Mouse (Mus musculus) kidney, embryonic 14.5 days (tissue): ENCODE results near the gene Med16. TPM values are rescaled to one million over a fixed set of nuclear protein-coding genes. Genes with fewer than 3 reads are reported as not detected.
"Not testable (repeated sequence)": the region's sequence is repeated elsewhere in the genome, so short reads cannot be mapped to it uniquely, and the experiment has no call there.

Experiments used
- ATAC-seq: fragments of 200-750 bp; cut with Nextera tagmentation; 2 replicates; pipeline ENCODE4 v1.8.0; 2017; ENCODE audit warnings: moderate number of reproducible peaks, mild to moderate bottlenecking, moderate TSS enrichment, moderate library complexity; ENCODE audit not compliant: low FRiP score, low TSS enrichment
- H3K27ac ChIP-seq: fragments of 300-500 bp; sonication (generic); 2 replicates; pipeline ENCODE4 v1.5.1; 2014; ENCODE audit warnings: low read depth, mild to moderate bottlenecking, low read length, moderate library complexity, mixed read lengths
- H3K27me3 ChIP-seq: fragments of 300-500 bp; sonication (generic); 2 replicates; pipeline ENCODE4 v1.6.1; 2014; ENCODE audit warnings: mild to moderate bottlenecking, low read length; ENCODE audit not compliant: control insufficient read depth, insufficient read depth
- H3K36me3 ChIP-seq: fragments of 300-500 bp; sonication (generic); 2 replicates; pipeline ENCODE4 v1.6.1; 2014; ENCODE audit warnings: low read length, mixed read lengths; ENCODE audit not compliant: control insufficient read depth, insufficient read depth
- H3K4me1 ChIP-seq: fragments of 300-500 bp; sonication (generic); 2 replicates; pipeline ENCODE4 v1.6.1; 2014; ENCODE audit warnings: low read length, mixed read lengths; ENCODE audit not compliant: control insufficient read depth, insufficient read depth
- H3K4me2 ChIP-seq: fragments of 300-500 bp; sonication (generic); replicated peaks from 2 replicates; pipeline ENCODE4 v1.6.1; 2014; ENCODE audit warnings: low read depth, mild to moderate bottlenecking, low read length
- H3K4me3 ChIP-seq: fragments of 300-500 bp; sonication (generic); 2 replicates; pipeline ENCODE4 v1.5.1; 2014; ENCODE audit warnings: mild to moderate bottlenecking, low read length
- H3K9ac ChIP-seq: fragments of 300-500 bp; sonication (generic); 2 replicates; pipeline ENCODE4 v1.6.1; 2014; ENCODE audit warnings: low read depth, mild to moderate bottlenecking, low read length, moderate library complexity
- H3K9me3 ChIP-seq: fragments of 300-500 bp; sonication (generic); 2 replicates; pipeline ENCODE4 v1.6.1; 2016; ENCODE audit warnings: low read length; ENCODE audit not compliant: control insufficient read depth
- WGBS: fragments of 180-500 bp; shearing (Covaris S2); extraction: QIAGEN DNeasy Blood & Tissue Kit; methylation state at CpG from one replicate; pipeline ENCODE4 v1.1.7; 2014; 5-methylcytosine and 5-hydroxymethylcytosine counted together
- polyA plus RNA-seq: library from polyadenylated mRNA; unstranded; fragments of >200 nt; fragmentation: Nextera tagmentation; extraction: Ambion mirVana; gene quantifications from 2 replicates; pipeline ENCODE4 v1.2.1, GENCODE M21; 2014

Gene Med16
- polyA plus RNA-seq, 1 experiment from 2014 or later: 61.2 TPM

- Histone ChIP-seq H3K36me3 (peaks cover 51% of the 10 kb centered on the region), H3K4me3 (no peak overlapping the region), H3K4me1 (peaks cover 3% of the 10 kb centered on the region; the same call in 1 of the 2 replicates), H3K4me2 (no peak overlapping the region), H3K9me3 (no peaks in the 10 kb centered on the region), H3K9ac (peak overlapping the region; percentile 18; the same call in 1 of the 2 replicates), H3K27ac (no peak overlapping the region), H3K27me3 (no peaks in the 10 kb centered on the region)
- peak; percentile 61; the same call in 1 of the 2 replicates for ATAC-seq
- WGBS: 44% methylated on average over 20 of the region's 20 CpGs
Measured at GRCm38 (mm10) chr10:79897316-79898245, 11.1 kb downstream of the Med16 start.

GRCm38 (mm10) chr10:79896814-79897213, 11.9 kb downstream of the Med16 start:
- no peaks in the 10 kb centered on the region for H3K9me3 ChIP-seq
- no peaks in the 10 kb centered on the region for H3K27me3 ChIP-seq
- peaks cover 3% of the 10 kb centered on the region; the same call in 1 of the 2 replicates for H3K4me1 ChIP-seq
- no peak overlapping the region for H3K4me3 ChIP-seq
- H3K27ac ChIP-seq: no peak overlapping the region
- H3K4me2 ChIP-seq: no peak overlapping the region
- no peak for ATAC-seq
- WGBS: 78% methylated on average over 13 of the region's 13 CpGs
- peaks cover 44% of the 10 kb centered on the region for H3K36me3 ChIP-seq
- no peak overlapping the region for H3K9ac ChIP-seq

- peaks cover 39% of the 10 kb centered on the region for H3K36me3 ChIP-seq
- WGBS: 87% methylated on average over 16 of the region's 16 CpGs
Measured at GRCm38 (mm10) chr10:79896306-79896705, 12.4 kb downstream of the Med16 start.

GRCm38 (mm10) chr10:79892451-79893118, 16.1 kb downstream of the Med16 start:
- peak; percentile 53 for ATAC-seq

More at GRCm38 (mm10) chr10:79896306-79896705, 12.4 kb downstream of the Med16 start:
- Histone ChIP-seq H3K27me3 (no peaks in the 10 kb centered on the region), H3K4me3 (no peak overlapping the region), H3K4me2 (no peak overlapping the region), H3K27ac (no peak overlapping the region), H3K4me1 (peaks cover 3% of the 10 kb centered on the region; the same call in 1 of the 2 replicates), H3K9me3 (no peaks in the 10 kb centered on the region), H3K9ac (no peak overlapping the region)
- no peak for ATAC-seq

GRCm38 (mm10) chr10:79890670-79891069, 18.1 kb downstream of the Med16 start, which contains the start of gene Cfd:
TSS of gene Cfd (plus strand) at chr10:79890853.
- H3K27ac ChIP-seq: no peak within 1 kb of the TSS
- no peak for ATAC-seq
- H3K4me2 ChIP-seq: no peak within 1 kb of the TSS
- WGBS: 30% methylated on average over 5 of the region's 5 CpGs
- H3K9me3 ChIP-seq: no peaks in the 10 kb centered on the region
- H3K27me3 ChIP-seq: peaks cover 2% of the 10 kb centered on the region; the same call in 1 of the 2 replicates
- peaks cover 9% of the 10 kb centered on the region for H3K36me3 ChIP-seq
- H3K9ac ChIP-seq: no peak within 1 kb of the TSS
- no peaks in the 10 kb centered on the region for H3K4me1 ChIP-seq
- no peak within 1 kb of the TSS for H3K4me3 ChIP-seq

More at GRCm38 (mm10) chr10:79892451-79893118, 16.1 kb downstream of the Med16 start:
- peaks cover 28% of the 10 kb centered on the region for H3K36me3 ChIP-seq
- H3K4me3 ChIP-seq, H3K4me1 ChIP-seq, H3K27me3 ChIP-seq, H3K27ac ChIP-seq, H3K4me2 ChIP-seq, H3K9ac ChIP-seq, H3K9me3 ChIP-seq: not testable (repeated sequence)
- 43% methylated on average over 22 of the region's 22 CpGs for WGBS

- WGBS: 55% methylated on average over 2 of the region's 2 CpGs
- Histone ChIP-seq H3K4me3 (no peak overlapping the region), H3K9me3 (no peaks in the 10 kb centered on the region), H3K27me3 (peaks cover 2% of the 10 kb centered on the region; the same call in 1 of the 2 replicates), H3K4me2 (no peak overlapping the region), H3K9ac (no peak overlapping the region), H3K27ac (no peak overlapping the region), H3K4me1 (no peaks in the 10 kb centered on the region), H3K36me3 (no peaks in the 10 kb centered on the region)
- no peak for ATAC-seq
Measured at GRCm38 (mm10) chr10:79889386-79889785, 19.3 kb downstream of the Med16 start.

- no peak overlapping the region for H3K4me3 ChIP-seq
- H3K4me2 ChIP-seq: no peak overlapping the region
- no peaks in the 10 kb centered on the region for H3K9me3 ChIP-seq
- ATAC-seq: no peak
- H3K4me1 ChIP-seq: peaks cover 16% of the 10 kb centered on the region; the same call in 1 of the 2 replicates
- no peak overlapping the region for H3K9ac ChIP-seq
- H3K36me3 ChIP-seq: no peaks in the 10 kb centered on the region
- no peak overlapping the region for H3K27ac ChIP-seq
- WGBS: 77% methylated on average over 8 of the region's 8 CpGs
- H3K27me3 ChIP-seq: peaks cover 2% of the 10 kb centered on the region; the same call in 1 of the 2 replicates
Measured at GRCm38 (mm10) chr10:79886611-79887010, 22.1 kb downstream of the Med16 start.

GRCm38 (mm10) chr10:79886054-79886453, 22.7 kb downstream of the Med16 start, which contains the start of gene Elane:
TSS of gene Elane (plus strand) at chr10:79886247.
- Histone ChIP-seq H3K36me3 (no peaks in the 10 kb centered on the region), H3K27ac (no peak within 1 kb of the TSS), H3K9ac (no peak within 1 kb of the TSS), H3K9me3 (no peaks in the 10 kb centered on the region), H3K27me3 (peaks cover 2% of the 10 kb centered on the region; the same call in 1 of the 2 replicates), H3K4me2 (no peak within 1 kb of the TSS), H3K4me1 (peaks cover 17% of the 10 kb centered on the region; the same call in 1 of the 2 replicates), H3K4me3 (no peak within 1 kb of the TSS)
- 84% methylated on average over 6 of the region's 6 CpGs for WGBS
- ATAC-seq: no peak
